Mouse (Mus musculus) midbrain, embryonic 12.5 days (tissue): ENCODE data around the gene Tmem39b. TPM values are rescaled to one million over a fixed set of nuclear protein-coding genes. Genes with fewer than 3 reads are reported as not detected.
A peak's percentile ranks its signal among the peaks of the same experiment; 100 is the strongest.

ENCODE experiments used
- ATAC-seq: fragments of 200-750 bp; cut with Nextera tagmentation; 2 replicates; pipeline ENCODE4 v1.8.0; 2017; ENCODE audit warnings: low read depth, moderate TSS enrichment, moderate library complexity; ENCODE audit not compliant: low FRiP score
- H3K27ac ChIP-seq: fragments of 300-500 bp; sonication (generic); replicated peaks from 2 replicates; pipeline ENCODE4 v1.5.1; 2016; ENCODE audit warnings: mild to moderate bottlenecking
- H3K27me3 ChIP-seq: fragments of 300-500 bp; sonication (generic); 2 replicates; pipeline ENCODE4 v1.6.1; 2016; ENCODE audit warnings: mild to moderate bottlenecking
- H3K36me3 ChIP-seq: fragments of 300-500 bp; sonication (generic); 2 replicates; pipeline ENCODE4 v1.6.1; 2016
- H3K4me1 ChIP-seq: fragments of 300-500 bp; sonication (generic); 2 replicates; pipeline ENCODE4 v1.6.1; 2016
- H3K4me2 ChIP-seq: fragments of 300-500 bp; sonication (generic); replicated peaks from 2 replicates; pipeline ENCODE4 v1.6.1; 2016; ENCODE audit warnings: mild to moderate bottlenecking, moderate library complexity
- H3K4me3 ChIP-seq: fragments of 300-500 bp; sonication (generic); 2 replicates; pipeline ENCODE4 v1.5.1; 2016; ENCODE audit warnings: mild to moderate bottlenecking
- H3K9ac ChIP-seq: fragments of 300-500 bp; sonication (generic); replicated peaks from 2 replicates; pipeline ENCODE4 v1.6.1; 2016; ENCODE audit warnings: mild to moderate bottlenecking, moderate library complexity
- H3K9me3 ChIP-seq: fragments of 300-500 bp; sonication (generic); 2 replicates; pipeline ENCODE4 v1.6.1; 2016; ENCODE audit warnings: mild to moderate bottlenecking
- WGBS: fragments of 180-500 bp; shearing (Covaris S2); methylation state at CpG from one replicate; pipeline ENCODE4 v1.1.7; 2016; 5-methylcytosine and 5-hydroxymethylcytosine counted together
- microRNA-seq: library from miRNA; unstranded; fragments of <30 nt; microRNA quantifications from one replicate; pipeline ENCODE4, GENCODE M21; 2017
- polyA plus RNA-seq: library from polyadenylated mRNA; unstranded; fragments of >200 nt; fragmentation: Nextera tagmentation; extraction: Ambion mirVana; gene quantifications from 2 replicates; pipeline ENCODE4 v1.2.1, GENCODE M21; 2016

Gene Tmem39b
- polyA plus RNA-seq, 1 experiment from 2014 or later = 21.9 TPM

DNA sequence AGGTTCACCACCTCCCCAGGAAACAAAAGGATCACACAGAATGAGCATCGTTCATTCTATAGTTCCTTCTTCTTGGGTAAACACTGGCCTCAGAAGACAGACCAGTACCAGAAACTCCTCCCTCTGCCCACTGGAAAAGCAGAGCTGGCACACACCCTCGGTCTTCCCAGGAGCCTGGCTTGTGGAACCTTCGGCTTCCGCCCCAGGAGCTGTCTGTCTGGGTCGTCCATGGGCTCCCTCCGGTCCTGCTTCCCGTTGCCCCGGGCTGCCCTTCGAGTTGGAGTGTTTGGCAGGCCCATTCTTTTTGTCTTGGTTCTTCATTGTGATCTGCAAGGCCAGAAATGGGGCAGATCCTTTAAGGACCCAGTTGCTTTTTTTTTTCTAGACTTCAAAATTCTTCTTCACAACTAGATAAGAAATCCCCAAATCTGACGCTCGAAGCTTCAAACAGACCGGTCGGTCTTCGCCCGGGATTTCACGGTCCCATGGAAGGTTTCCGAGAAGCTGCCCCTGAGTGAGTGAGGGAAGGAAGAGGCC, 56.5 kb downstream of the Tmem39b start:
- no peaks in the 10 kb centered on the region for H3K27me3 ChIP-seq
- WGBS = 9% methylated on average over 17 of the region's 17 CpGs
- H3K4me2 ChIP-seq = peak overlapping the region; percentile 91
- H3K9ac ChIP-seq = peak overlapping the region; percentile 76
- peak overlapping the region; percentile 88 for H3K27ac ChIP-seq
- no peak for ATAC-seq
- H3K36me3 ChIP-seq = peaks cover 49% of the 10 kb centered on the region
- no peaks in the 10 kb centered on the region for H3K9me3 ChIP-seq
- H3K4me1 ChIP-seq = peaks cover 27% of the 10 kb centered on the region
- H3K4me3 ChIP-seq = peak overlapping the region; percentile 62

- peak overlapping the region; percentile 76; the same call in 1 of the 2 replicates for H3K9ac ChIP-seq
- no peak overlapping the region for H3K27ac ChIP-seq
These were observed 57.4 kb downstream of the Tmem39b start for GRCm38 (mm10) chr4:129639221-129639620.

DNA sequence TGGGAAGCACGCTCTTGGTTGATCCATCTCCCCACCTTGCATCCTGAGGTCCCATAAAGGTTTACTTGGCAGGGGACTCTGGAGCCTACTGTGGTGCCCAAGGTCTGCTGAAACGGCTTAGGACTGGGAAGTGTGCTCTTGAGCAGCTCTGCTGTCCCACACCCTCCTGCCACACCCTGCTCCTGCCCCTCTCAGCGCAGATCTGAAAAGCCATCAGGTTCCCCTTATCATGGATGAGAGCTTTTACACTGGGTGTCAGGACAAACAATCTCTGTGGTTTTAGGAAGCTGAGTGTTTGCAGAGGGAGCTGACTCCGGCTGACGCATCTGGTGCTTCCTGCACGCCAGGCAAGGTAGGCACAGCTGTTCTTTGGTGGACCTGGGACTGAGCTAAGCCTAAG, 62.8 kb downstream of the Tmem39b start:
- 93% methylated on average over 6 of the region's 6 CpGs for WGBS

More at GRCm38 (mm10) chr4:129639221-129639620, 57.4 kb downstream of the Tmem39b start:
- WGBS = 89% methylated on average over 15 of the region's 15 CpGs
- Histone ChIP-seq H3K4me3 (peak overlapping the region; percentile 62), H3K4me2 (peak overlapping the region; percentile 91), H3K4me1 (peaks cover 27% of the 10 kb centered on the region), H3K27me3 (no peaks in the 10 kb centered on the region), H3K36me3 (peaks cover 50% of the 10 kb centered on the region), H3K9me3 (no peaks in the 10 kb centered on the region)
- no peak for ATAC-seq

DNA sequence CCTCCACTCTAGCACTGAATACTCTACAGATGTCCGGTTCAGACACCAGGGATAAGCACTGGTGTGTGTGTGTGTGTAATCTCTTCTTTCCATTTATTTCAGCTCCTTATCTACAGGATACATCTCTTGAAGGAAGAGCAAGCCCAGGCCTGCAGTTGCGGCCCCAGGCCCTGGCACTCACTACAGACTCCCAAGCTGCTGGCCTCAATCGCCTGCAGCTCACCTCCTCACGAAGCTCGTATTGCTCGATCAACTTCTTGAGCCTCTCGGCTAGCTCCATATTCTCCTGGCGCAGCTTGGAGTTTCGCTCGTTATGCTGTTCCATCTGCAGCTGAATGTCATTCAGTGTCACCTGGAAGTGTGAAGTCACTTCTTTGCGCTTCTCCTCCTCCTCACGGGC, 64.8 kb downstream of the Tmem39b start:
- no peak overlapping the region for H3K27ac ChIP-seq
- ATAC-seq = no peak
- H3K4me3 ChIP-seq = no peak overlapping the region
- H3K4me2 ChIP-seq = no peak overlapping the region
- 92% methylated on average over 12 of the region's 12 CpGs for WGBS
- peaks cover 5% of the 10 kb centered on the region; the same call in 1 of the 2 replicates for H3K4me1 ChIP-seq
- no peak overlapping the region for H3K9ac ChIP-seq
- no peaks in the 10 kb centered on the region for H3K9me3 ChIP-seq
- peaks cover 100% of the 10 kb centered on the region for H3K36me3 ChIP-seq
- no peaks in the 10 kb centered on the region for H3K27me3 ChIP-seq

More for the DNA sequence above, 62.8 kb downstream of the Tmem39b start:
- H3K4me1 ChIP-seq = peaks cover 15% of the 10 kb centered on the region
- ATAC-seq = no peak
- H3K4me3 ChIP-seq = no peak overlapping the region
- H3K27ac ChIP-seq = no peak overlapping the region
- H3K4me2 ChIP-seq = no peak overlapping the region
- peaks cover 97% of the 10 kb centered on the region for H3K36me3 ChIP-seq
- H3K9ac ChIP-seq = no peak overlapping the region
- no peaks in the 10 kb centered on the region for H3K27me3 ChIP-seq
- H3K9me3 ChIP-seq = no peaks in the 10 kb centered on the region

- Histone ChIP-seq H3K4me3 (no peak overlapping the region), H3K9me3 (no peaks in the 10 kb centered on the region), H3K27me3 (no peaks in the 10 kb centered on the region), H3K9ac (no peak overlapping the region), H3K4me1 (peaks cover 5% of the 10 kb centered on the region; the same call in 1 of the 2 replicates), H3K36me3 (peaks cover 100% of the 10 kb centered on the region), H3K27ac (no peak overlapping the region), H3K4me2 (no peak overlapping the region)
- ATAC-seq = no peak
- 84% methylated on average over 4 of the region's 4 CpGs for WGBS
These were observed 65.7 kb downstream of the Tmem39b start for GRCm38 (mm10) chr4:129630944-129631343.

Small RNAs within 50 kb of the gene (microRNA-seq; reads per million reads assigned to microRNA genes)
- gene Mir7016 = 0.93 reads per million

Other genes starting within 250 kb of the Tmem39b start
- 31.9 and 33.7 TPM in 2 replicates for gene Bsdc1, start 235.3 kb downstream of the Tmem39b start, polyA plus RNA-seq
- not detected in 2 replicates for gene Tssk3, start 205.8 kb downstream of the Tmem39b start, polyA plus RNA-seq
- gene Fam229a, start 205.6 kb downstream of the Tmem39b start, polyA plus RNA-seq = not detected in 2 replicates
- gene Marcksl1, start 183.3 kb downstream of the Tmem39b start, polyA plus RNA-seq = 2,082 and 2,101 TPM in 2 replicates
- 188 and 190 TPM in 2 replicates for gene Hdac1, start 154.1 kb downstream of the Tmem39b start, polyA plus RNA-seq
- gene Lck, start 123.2 kb downstream of the Tmem39b start, polyA plus RNA-seq = 3.7 and 3.8 TPM in 2 replicates
- 0.54 TPM in 1 of 2 replicates, not detected in the other for gene Fam167b, start 118.3 kb downstream of the Tmem39b start, polyA plus RNA-seq
- gene Eif3i, start 96.2 kb downstream of the Tmem39b start, polyA plus RNA-seq = 196 and 202 TPM in 2 replicates
- 182 and 192 TPM in 2 replicates for gene Tmem234, start 96.2 kb downstream of the Tmem39b start, polyA plus RNA-seq
- 2.8 and 2.9 TPM in 2 replicates for gene Dcdc2b, start 82.6 kb downstream of the Tmem39b start, polyA plus RNA-seq
- gene Iqcc, start 77.7 kb downstream of the Tmem39b start, polyA plus RNA-seq = 26.7 and 30.7 TPM in 2 replicates
- gene Ccdc28b, start 72.9 kb downstream of the Tmem39b start, polyA plus RNA-seq = 88.3 TPM in 2 replicates
- gene Txlna, start 55.8 kb downstream of the Tmem39b start, polyA plus RNA-seq = 90.3 and 91.8 TPM in 2 replicates
- 15.2 and 16.3 TPM in 2 replicates for gene Kpna6, start 24.1 kb downstream of the Tmem39b start, polyA plus RNA-seq
- 224 and 239 TPM in 2 replicates for gene Khdrbs1, start 45.5 kb upstream of the Tmem39b start, polyA plus RNA-seq
- 345 and 375 TPM in 2 replicates for gene Ptp4a2, start 114.4 kb upstream of the Tmem39b start, polyA plus RNA-seq
- not detected in 2 replicates for gene Spocd1, start 232.4 kb upstream of the Tmem39b start, polyA plus RNA-seq